Mouse (Mus musculus) brain, embryonic 14.5 days (tissue): ENCODE data around the gene Brsk1. TPM values are rescaled to one million over a fixed set of nuclear protein-coding genes. Genes with fewer than 3 reads are reported as not detected.

Experiments used
- DNase-seq: peaks from one replicate; pipeline ENCODE4 v3.0.0-alpha.2; 2011; ENCODE audit warnings: low read depth
- CTCF ChIP-seq: fragments of 200-500 bp; IDR thresholded peaks from 2 replicates; pipeline ENCODE4 v1.5.1; 2012; ENCODE audit warnings: inconsistent platforms, mild to moderate bottlenecking, moderate library complexity, borderline replicate concordance; ENCODE audit not compliant: insufficient read depth, insufficient read length; ENCODE audit errors: extremely low read depth
- POLR2A ChIP-seq: fragments of 200-500 bp; IDR thresholded peaks from 2 replicates; pipeline ENCODE4 v1.6.1; 2012; ENCODE audit warnings: mild to moderate bottlenecking, inconsistent platforms, borderline replicate concordance; ENCODE audit not compliant: poor library complexity, insufficient read depth, insufficient read length, severe bottlenecking; ENCODE audit errors: extremely low read depth
- polyA plus RNA-seq: library from polyadenylated mRNA; depleted of rRNA; stranded (reverse); fragments of >200 nt; gene quantifications from 2 replicates; pipeline ENCODE4 v1.2.3, GENCODE M21; 2012

Gene Brsk1
- polyA plus RNA-seq, 1 experiment: 161 TPM

- TF ChIP-seq POLR2A: no peak
- no peak for TF ChIP-seq CTCF
Observed at GRCm38 (mm10) chr7:4716955-4717354, 26.6 kb downstream of the Brsk1 start.

GRCm38 (mm10) chr7:4719276-4719675 is 28.9 kb downstream of the Brsk1 start:
- TF ChIP-seq POLR2A (no peak), CTCF (no peak)
- no peak for DNase-seq

More at GRCm38 (mm10) chr7:4716955-4717354, 26.6 kb downstream of the Brsk1 start:
- DNase-seq: no peak

DNA sequence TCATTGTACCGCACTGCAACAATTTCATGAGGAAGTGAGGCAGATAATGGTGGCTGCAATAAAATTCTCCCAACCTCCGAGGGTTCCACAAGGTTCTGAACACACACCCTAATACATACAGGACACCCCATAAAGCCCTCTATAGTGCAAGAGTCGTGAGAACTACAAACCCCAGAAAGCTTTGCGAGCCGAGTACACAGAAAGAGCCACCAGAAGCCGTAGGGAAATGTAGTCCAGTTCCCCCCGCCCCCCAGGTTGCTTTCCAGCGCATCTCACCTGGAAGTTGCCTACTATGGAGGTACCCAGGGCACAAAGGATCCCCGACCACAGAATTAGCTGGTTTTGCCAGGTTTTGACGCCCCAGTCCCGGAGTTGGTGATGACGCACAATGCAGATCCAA is 33.1 kb downstream of the Brsk1 start:
- DNase-seq: peak; percentile 46

GRCm38 (mm10) chr7:4724359-4724758 is 34.0 kb downstream of the Brsk1 start:
- TF ChIP-seq CTCF (no peak), POLR2A (no peak)
- DNase-seq: no peak

More for the DNA sequence above, 33.1 kb downstream of the Brsk1 start:
- no peak for TF ChIP-seq CTCF
- no peak for TF ChIP-seq POLR2A

DNA sequence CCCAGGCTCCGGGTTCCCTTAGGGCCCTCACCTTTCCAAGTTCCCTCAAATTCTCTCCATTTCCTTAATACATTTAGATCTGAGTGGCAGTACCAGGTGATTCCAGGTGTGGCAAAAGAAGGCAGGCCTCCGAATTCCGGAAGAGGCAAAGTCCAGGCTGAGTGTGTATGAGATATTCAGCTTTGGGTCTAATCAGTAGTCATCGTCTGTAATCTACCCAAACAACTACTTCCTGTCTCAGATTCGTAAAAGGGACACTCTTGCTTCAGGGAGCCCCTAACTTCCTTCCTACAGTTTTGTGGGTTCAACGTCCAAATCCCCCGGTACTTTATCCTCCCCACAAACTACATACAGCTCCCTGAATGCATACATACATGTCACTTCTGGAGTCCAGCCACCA is 34.8 kb downstream of the Brsk1 start, which contains the start of gene Tmem150b:
Gene Tmem150b (minus strand): TSS at position 81 of the 400 bp plus-strand sequence.
- TF ChIP-seq CTCF (no peak), POLR2A (no peak)
- no peak for DNase-seq

DNA sequence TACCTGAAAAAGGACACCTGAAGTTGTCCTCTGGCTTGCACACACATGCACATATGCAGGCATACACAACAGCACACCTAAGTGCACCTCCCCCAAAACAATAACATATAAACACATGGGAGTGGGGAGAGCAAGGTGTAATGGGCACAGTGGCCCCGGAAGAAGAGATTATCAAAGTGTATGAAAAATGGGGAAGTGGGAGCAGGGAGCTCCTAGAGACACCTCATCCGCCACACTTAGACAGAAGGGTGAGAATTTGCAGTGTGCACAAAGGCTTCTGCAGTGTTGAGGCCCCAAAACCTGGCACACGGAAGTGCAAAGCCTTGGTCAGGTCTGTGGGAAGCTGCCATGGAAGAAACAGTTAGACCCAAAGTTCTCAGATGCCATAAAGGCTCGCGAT is 40.7 kb downstream of the Brsk1 start:
- TF ChIP-seq CTCF (no peak), POLR2A (no peak)
- no peak for DNase-seq

DNA sequence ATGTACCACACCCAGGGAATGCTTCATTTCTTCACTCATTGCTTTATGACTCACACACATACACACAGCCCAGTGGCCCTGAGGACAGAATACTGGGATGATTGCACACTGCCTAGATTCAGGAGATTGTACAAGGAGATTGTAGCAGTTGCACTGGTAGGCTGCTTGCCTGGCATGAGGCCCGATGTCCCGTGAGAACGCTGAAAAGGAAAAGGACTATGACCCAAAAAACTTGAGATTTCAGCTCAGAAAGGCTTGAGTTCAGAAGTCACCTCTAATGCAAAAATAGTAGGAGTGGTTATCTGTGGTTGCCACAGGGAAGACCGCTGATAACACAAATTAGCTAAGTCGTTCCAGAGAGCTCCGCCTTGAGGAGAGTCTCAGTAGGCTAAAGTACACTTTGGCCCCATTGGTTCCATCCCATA is 42.6 kb downstream of the Brsk1 start:
- no peak for TF ChIP-seq CTCF
- TF ChIP-seq POLR2A: no peak
- DNase-seq: no peak

- DNase-seq: no peak
- TF ChIP-seq POLR2A: no peak
- TF ChIP-seq CTCF: no peak
Observed at GRCm38 (mm10) chr7:4739041-4739543, 48.7 kb downstream of the Brsk1 start.

DNA sequence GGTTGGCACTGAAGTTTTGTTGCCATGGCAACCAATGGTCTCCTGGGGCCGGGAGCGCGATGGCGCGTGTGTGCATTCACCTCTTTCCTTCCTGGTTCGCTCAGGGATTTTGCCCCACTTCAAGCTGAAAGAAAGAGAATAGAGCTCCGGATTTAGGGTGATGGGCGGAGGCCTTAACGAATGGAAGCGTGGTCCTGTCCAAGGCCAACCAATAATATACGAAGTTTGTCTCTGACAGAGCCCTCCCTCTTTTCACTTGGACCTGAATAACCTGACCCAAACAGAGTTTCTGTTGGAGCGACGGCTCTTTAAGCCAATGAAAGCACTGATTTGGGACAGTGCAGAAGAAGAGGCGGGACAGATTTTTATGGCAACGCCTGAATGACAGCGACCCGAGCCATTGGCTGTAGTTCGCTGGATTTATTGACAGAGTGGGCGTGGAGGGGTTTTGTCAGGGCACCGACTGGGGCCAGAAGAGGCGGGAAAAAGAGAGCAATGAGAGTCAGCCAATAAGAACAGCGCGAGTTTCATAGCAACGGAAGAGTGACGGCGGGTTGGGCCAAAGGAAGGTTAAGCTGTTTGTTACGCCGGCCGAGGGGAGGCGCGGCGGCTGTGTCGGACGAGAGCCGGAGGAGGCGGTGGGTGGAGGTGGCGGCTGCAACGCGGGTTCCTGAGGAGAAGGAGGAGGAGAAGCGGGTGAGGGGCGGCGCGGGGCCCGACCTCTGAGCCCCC is 49.3 kb downstream of the Brsk1 start, which contains the start of gene Kmt5c:
Gene Kmt5c (plus strand): TSS at position 572 of the 732 bp plus-strand sequence.
- TF ChIP-seq CTCF (peak; percentile 15; the same call in 1 of the 2 replicates), POLR2A (peak; percentile 95)
- peak; percentile 100 for DNase-seq

GRCm38 (mm10) chr7:4740309-4740727 is 49.9 kb downstream of the Brsk1 start:
- TF ChIP-seq POLR2A (no peak), CTCF (no peak)
- DNase-seq: no peak

DNA sequence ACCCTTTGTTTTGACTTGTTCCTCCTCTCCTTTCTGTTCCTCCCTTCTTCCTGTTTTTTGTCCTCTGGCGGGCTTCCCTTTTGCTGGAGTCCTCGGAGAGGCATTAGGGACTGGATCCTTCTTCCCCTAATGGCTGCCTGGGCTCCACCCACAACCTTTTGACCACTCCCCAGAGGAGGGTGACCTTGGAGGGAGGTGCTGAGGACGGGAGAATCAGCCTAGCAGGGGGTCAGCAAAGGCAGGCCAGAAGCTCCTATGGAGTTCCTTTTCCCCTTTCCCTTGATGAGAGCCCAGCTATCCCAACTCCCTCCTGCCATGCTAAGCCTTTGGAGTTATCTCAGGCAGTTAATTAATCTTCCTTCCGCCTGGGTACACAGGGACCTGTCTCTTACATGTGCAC is 50.7 kb downstream of the Brsk1 start:
- no peak for TF ChIP-seq POLR2A
- no peak for TF ChIP-seq CTCF
- peak; percentile 58 for DNase-seq
